Mouse (Mus musculus) limb, embryonic 11.5 days (tissue): ENCODE data around the gene Epb41l2. TPM values are rescaled to one million over a fixed set of nuclear protein-coding genes. Genes with fewer than 3 reads are reported as not detected.

Experiments used
- ATAC-seq: fragments of 200-750 bp; cut with Nextera tagmentation; 2 replicates; pipeline ENCODE4 v1.8.0; 2017; ENCODE audit warnings: low read depth; ENCODE audit not compliant: insufficient number of reproducible peaks, low FRiP score, low TSS enrichment
- DNase-seq: peaks from one replicate; pipeline ENCODE4 v3.0.0-alpha.2; 2015; ENCODE audit warnings: low spot score
- H3K27ac ChIP-seq: fragments of 300-500 bp; sonication (generic); replicated peaks from 2 replicates; pipeline ENCODE4 v1.5.1; 2014; ENCODE audit warnings: low read depth, mild to moderate bottlenecking, low read length
- H3K27me3 ChIP-seq: fragments of 300-500 bp; sonication (generic); 2 replicates; pipeline ENCODE4 v1.6.1; 2014; ENCODE audit warnings: mild to moderate bottlenecking, low read length, mixed read lengths; ENCODE audit not compliant: control insufficient read depth, insufficient read depth
- H3K36me3 ChIP-seq: fragments of 300-500 bp; sonication (generic); 2 replicates; pipeline ENCODE4 v1.6.1; 2014; ENCODE audit warnings: mild to moderate bottlenecking, low read length, moderate library complexity, mixed read lengths; ENCODE audit not compliant: control insufficient read depth, insufficient read depth
- H3K4me1 ChIP-seq: fragments of 300-500 bp; sonication (generic); 2 replicates; pipeline ENCODE4 v1.6.1; 2014; ENCODE audit warnings: low read length, mixed read lengths; ENCODE audit not compliant: control insufficient read depth, insufficient read depth
- H3K4me2 ChIP-seq: fragments of 300-500 bp; sonication (generic); 2 replicates; pipeline ENCODE4 v1.6.1; 2014; ENCODE audit warnings: low read depth, mild to moderate bottlenecking, moderate library complexity; ENCODE audit not compliant: severe bottlenecking
- H3K4me3 ChIP-seq: fragments of 300-500 bp; sonication (generic); 2 replicates; pipeline ENCODE4 v1.5.1; 2014; ENCODE audit warnings: low read depth, low read length
- H3K9ac ChIP-seq: fragments of 300-500 bp; sonication (generic); 2 replicates; pipeline ENCODE4 v1.6.1; 2014; ENCODE audit warnings: mild to moderate bottlenecking, low read length
- H3K9me3 ChIP-seq: fragments of 300-500 bp; sonication (generic); 2 replicates; pipeline ENCODE4 v1.6.1; 2016; ENCODE audit warnings: low read length; ENCODE audit not compliant: control insufficient read depth
- WGBS: fragments of 180-500 bp; shearing (Covaris S2); extraction: QIAGEN DNeasy Blood & Tissue Kit; methylation state at CpG from one replicate; pipeline ENCODE4 v1.1.7; 2014; 5-methylcytosine and 5-hydroxymethylcytosine counted together
- polyA plus RNA-seq: library from polyadenylated mRNA; unstranded; fragments of >200 nt; fragmentation: Nextera tagmentation; extraction: Ambion mirVana; gene quantifications from 2 replicates; pipeline ENCODE4 v1.2.1, GENCODE M21; 2014

Epb41l2 gene
- polyA plus RNA-seq, 1 experiment from 2014 or later: 91.6 TPM

DNA sequence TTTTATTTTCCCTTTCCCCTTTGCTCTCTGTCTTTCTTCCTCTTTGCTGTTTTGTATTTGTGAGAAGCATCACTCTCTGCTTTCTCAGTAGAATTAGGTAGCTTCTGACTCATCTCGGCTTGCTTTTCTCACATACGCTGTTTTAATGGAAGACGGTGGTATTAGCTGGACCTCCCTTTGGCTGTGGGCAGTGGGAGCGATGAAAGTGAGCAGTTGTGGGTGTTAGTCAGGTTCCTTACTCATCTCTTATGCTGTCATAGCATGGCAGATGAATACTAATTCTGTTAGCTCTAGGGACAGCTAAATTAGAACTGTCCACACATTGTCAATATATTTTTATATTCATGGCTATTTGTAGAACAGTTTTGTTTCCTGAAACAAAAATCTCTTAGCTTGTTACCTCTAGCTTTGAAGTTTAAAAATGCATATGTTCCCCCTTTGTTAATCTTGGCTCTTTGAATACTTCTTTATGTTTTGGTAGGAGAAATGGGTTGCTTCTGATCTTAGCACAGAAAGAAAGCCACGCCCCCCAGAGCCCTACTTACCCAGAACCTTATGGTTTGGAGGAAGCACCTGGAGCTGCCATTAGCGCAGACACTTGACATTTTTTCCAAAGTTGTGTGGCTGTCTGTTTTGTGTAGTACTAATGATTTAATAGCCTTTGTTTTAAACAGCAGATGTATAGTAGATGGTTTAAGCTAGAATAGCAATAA, 78.1 kb downstream of the Epb41l2 start:
- no peaks in the 10 kb centered on the region for H3K36me3 ChIP-seq
- no peak overlapping the region for H3K4me3 ChIP-seq
- H3K9ac ChIP-seq: no peak overlapping the region
- H3K4me1 ChIP-seq: peaks cover 5% of the 10 kb centered on the region; the same call in 1 of the 2 replicates
- no peak overlapping the region for H3K27ac ChIP-seq
- no peaks in the 10 kb centered on the region for H3K27me3 ChIP-seq
- H3K9me3 ChIP-seq: no peaks in the 10 kb centered on the region
- H3K4me2 ChIP-seq: no peak overlapping the region
- WGBS: 83% methylated on average over 6 of the region's 6 CpGs
- ATAC-seq: no peak
- DNase-seq: no peak

DNA sequence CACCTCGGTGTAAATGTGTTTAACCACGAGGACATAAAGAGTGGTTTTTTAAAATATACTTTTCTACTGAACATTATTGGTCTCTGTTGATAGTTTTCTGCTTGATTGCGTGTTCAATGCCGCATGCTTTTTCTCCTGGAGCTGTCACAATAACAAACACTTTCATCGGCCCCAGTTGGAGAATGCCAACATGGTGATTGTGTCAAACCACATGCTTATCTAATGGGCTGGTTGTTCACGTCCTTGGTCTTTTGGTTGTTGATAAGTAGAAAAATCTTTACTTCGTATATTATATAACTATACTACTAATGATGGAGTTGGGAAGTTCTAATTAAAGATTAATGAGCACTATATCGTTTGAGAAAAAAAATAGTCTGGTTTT, 78.7 kb downstream of the Epb41l2 start:
- Histone ChIP-seq H3K9ac (no peak overlapping the region), H3K4me1 (peaks cover 5% of the 10 kb centered on the region; the same call in 1 of the 2 replicates), H3K4me2 (no peak overlapping the region), H3K9me3 (no peaks in the 10 kb centered on the region), H3K27ac (no peak overlapping the region), H3K36me3 (no peaks in the 10 kb centered on the region), H3K27me3 (no peaks in the 10 kb centered on the region), H3K4me3 (no peak overlapping the region)
- WGBS: 84% methylated on average over 8 of the region's 8 CpGs
- DNase-seq (no peak), ATAC-seq (no peak)

DNA sequence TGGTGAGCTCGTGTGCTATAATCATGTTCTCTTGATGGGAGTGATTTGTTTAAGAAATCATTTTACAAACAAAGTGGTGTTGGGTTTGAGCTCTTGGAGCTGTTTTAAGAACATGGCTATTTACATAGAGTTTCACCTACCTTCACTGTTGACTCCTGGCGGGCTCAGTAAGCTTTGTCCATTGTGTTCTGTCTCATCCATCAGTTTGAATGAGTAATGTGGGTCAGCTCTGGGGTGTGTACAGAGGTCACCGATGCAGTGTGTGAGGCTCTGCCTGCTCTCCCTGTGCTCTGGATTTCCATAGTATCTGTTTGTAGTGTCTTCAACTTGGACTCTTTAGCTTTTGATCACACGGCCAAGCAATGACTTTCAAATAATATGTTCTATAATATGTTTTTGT, 79.6 kb downstream of the Epb41l2 start:
- Histone ChIP-seq H3K4me2 (no peak overlapping the region), H3K27me3 (no peaks in the 10 kb centered on the region), H3K9me3 (no peaks in the 10 kb centered on the region), H3K27ac (no peak overlapping the region), H3K36me3 (peaks cover 3% of the 10 kb centered on the region; the same call in 1 of the 2 replicates), H3K4me1 (peaks cover 5% of the 10 kb centered on the region; the same call in 1 of the 2 replicates), H3K4me3 (no peak overlapping the region), H3K9ac (no peak overlapping the region)
- 75% methylated on average over 4 of the region's 4 CpGs for whole genome bisulfite sequencing
- no peak for ATAC-seq
- DNase-seq: no peak

DNA sequence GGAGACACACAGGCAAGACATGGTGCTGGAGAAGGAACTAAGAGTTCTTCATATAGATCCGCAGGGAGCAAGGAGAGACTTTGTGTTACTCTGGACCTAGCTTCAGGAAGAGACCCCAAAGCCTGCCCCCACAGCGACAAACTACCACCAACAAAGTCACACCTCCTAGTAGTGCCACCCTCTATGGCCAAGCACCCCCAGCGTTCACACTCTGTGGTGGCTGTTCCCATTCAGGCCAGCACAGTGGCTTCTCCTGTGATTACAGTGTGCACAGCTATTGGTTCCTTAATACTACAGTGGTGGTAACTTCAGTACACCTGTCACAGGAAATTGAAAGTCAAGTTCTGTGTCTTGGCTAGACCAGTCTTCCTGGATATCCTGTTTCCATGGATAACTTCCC, 80.3 kb downstream of the Epb41l2 start:
- H3K9me3 ChIP-seq: no peaks in the 10 kb centered on the region
- H3K27ac ChIP-seq: no peak overlapping the region
- no peak overlapping the region for H3K9ac ChIP-seq
- ATAC-seq (no peak), DNase-seq (no peak)
- H3K36me3 ChIP-seq: peaks cover 3% of the 10 kb centered on the region; the same call in 1 of the 2 replicates
- H3K27me3 ChIP-seq: no peaks in the 10 kb centered on the region
- H3K4me3 ChIP-seq: no peak overlapping the region
- WGBS: 78% methylated on average over 3 of the region's 3 CpGs
- H3K4me1 ChIP-seq: 0 out of 2 replicates have a peak, but pooled peaks cover 2% of the 10 kb centered on the region
- H3K4me2 ChIP-seq: no peak overlapping the region

DNA sequence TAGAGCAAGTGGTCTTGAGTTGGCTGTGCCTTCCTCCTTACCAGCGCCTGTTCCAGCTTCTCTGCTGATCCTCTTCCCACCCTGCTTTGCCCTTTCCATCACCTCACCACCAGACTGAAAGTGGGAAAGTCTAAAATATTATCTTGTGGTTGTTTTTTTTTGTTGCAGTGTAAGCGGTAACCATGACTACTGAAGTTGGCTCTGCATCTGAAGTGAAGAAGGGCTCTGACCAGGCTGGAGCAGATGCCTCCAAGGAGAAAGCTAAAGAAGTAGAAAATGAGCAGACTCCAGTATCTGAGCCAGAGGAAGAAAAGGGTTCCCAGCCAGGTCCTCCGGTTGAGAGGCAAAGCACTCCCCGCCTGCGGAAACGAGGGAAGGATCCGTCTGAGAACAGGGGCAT, 81.8 kb downstream of the Epb41l2 start:
- ATAC-seq (no peak), DNase-seq (no peak)
- H3K27ac ChIP-seq: no peak overlapping the region
- H3K4me3 ChIP-seq: no peak overlapping the region
- H3K9me3 ChIP-seq: no peaks in the 10 kb centered on the region
- no peak overlapping the region for H3K4me2 ChIP-seq
- H3K36me3 ChIP-seq: peaks cover 3% of the 10 kb centered on the region; the same call in 1 of the 2 replicates
- H3K4me1 ChIP-seq: 0 out of 2 replicates have a peak, but pooled peaks cover 2% of the 10 kb centered on the region
- 96% methylated on average over 7 of the region's 7 CpGs for WGBS
- H3K27me3 ChIP-seq: no peaks in the 10 kb centered on the region
- no peak overlapping the region for H3K9ac ChIP-seq

DNA sequence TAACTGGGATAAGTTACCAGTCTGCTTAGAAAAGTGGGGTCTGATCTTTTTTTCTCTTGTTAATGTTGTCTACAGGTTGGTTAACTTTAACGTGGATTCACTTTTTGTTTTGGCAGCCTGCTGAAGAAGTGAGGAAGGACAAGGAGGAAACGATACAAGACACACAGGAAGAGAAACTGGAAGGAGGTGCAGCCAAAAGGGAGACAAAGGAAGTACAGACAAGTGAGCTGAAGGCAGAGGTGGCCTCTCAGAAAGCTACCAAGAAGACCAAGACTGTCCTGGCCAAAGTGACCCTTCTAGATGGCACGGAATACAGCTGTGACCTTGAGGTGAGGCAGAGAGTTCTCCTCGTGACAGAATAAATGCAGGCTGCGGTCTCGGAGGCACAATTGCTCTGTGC, 84.0 kb downstream of the Epb41l2 start:
- no peak for DNase-seq
- Histone ChIP-seq H3K4me1 (no peaks in the 10 kb centered on the region), H3K4me2 (no peak overlapping the region), H3K36me3 (peaks cover 3% of the 10 kb centered on the region; the same call in 1 of the 2 replicates), H3K27me3 (no peaks in the 10 kb centered on the region), H3K27ac (no peak overlapping the region), H3K4me3 (no peak overlapping the region), H3K9ac (no peak overlapping the region), H3K9me3 (no peaks in the 10 kb centered on the region)
- 93% methylated on average over 6 of the region's 6 CpGs for WGBS
- ATAC-seq: no peak

DNA sequence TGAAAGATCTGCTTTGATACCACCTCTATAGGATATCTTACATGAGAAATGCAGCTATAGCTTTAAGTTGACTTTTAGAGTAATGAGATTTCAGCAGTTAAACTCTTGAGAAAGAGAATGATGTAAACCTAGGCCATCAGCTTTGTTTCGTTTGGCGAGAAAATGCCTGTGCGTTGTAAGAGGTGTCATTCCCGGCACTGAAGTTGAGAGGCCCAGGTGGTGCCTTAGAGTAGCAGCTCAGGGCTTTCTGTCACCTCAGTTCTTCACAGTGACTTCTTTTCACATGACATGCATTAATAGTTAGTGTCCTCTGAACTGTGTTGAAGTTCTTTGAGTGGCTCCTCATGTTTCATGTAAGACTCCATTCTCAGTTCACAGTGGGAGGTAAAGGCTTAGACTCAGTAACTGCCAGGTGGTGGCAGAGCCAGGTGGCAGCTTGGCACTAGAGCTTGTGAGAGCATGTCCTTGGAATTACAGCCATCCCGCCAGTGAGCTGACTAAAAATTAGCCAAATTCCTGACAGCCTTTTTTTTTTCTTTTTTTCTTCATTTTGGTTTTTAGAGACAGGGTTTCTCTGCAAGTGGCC, 84.7 kb downstream of the Epb41l2 start:
- Histone ChIP-seq H3K27me3 (no peaks in the 10 kb centered on the region), H3K4me1 (no peaks in the 10 kb centered on the region; the same call in 1 of the 2 replicates), H3K4me3 (no peak overlapping the region), H3K4me2 (no peak overlapping the region), H3K27ac (no peak overlapping the region), H3K36me3 (peaks cover 3% of the 10 kb centered on the region; the same call in 1 of the 2 replicates), H3K9ac (no peak overlapping the region), H3K9me3 (no peaks in the 10 kb centered on the region)
- ATAC-seq: no peak
- 79% methylated on average over 5 of the region's 5 CpGs for WGBS
- no peak for DNase-seq

DNA sequence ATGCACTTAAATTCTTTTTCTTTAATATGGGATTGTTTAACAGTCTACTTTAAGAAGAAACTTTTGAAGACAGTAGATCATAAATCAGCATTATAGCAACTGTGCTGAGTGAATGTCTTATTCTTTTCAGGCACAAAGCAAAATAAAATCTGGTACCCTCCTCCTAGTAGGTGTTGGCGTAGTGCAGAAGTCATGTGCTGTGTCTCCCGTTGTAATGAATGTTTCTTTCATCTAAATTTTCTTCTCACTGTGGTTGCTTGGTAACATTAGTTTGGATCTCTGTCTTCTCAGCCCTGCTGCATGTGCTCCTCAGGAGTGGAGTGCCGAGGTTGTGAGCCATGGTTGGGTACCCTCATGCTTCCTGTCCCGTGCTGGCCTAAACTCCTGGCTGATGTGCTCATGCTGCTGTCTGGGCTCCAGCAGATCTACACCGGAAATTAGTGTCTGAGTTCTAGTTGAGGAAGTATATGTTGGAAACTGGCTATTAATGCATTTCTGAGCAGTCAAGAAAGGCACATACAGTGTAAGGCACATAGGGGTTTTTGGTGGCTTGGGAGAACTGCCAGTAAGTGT, 87.4 kb downstream of the Epb41l2 start:
- DNase-seq (no peak), ATAC-seq (no peak)
- H3K9ac ChIP-seq: no peak overlapping the region
- H3K4me2 ChIP-seq: no peak overlapping the region
- no peaks in the 10 kb centered on the region; the same call in 1 of the 2 replicates for H3K4me1 ChIP-seq
- H3K36me3 ChIP-seq: peaks cover 3% of the 10 kb centered on the region; the same call in 1 of the 2 replicates
- no peak overlapping the region for H3K27ac ChIP-seq
- H3K4me3 ChIP-seq: no peak overlapping the region
- WGBS: 83% methylated on average over 5 of the region's 5 CpGs
- no peaks in the 10 kb centered on the region for H3K27me3 ChIP-seq
- H3K9me3 ChIP-seq: no peaks in the 10 kb centered on the region
